Mouse (Mus musculus): ENCODE measurements around the gene Mpdz. TPM values are rescaled to one million over a fixed set of nuclear protein-coding genes. Genes with fewer than 3 reads are reported as not detected.

The Mpdz gene
- polyA plus RNA-seq, 1 experiment: 2.0 TPM

- no peak for DNase-seq (ENCODE audit: low read depth in 1 of 2, low spot score in 2 of 2)
Observed at GRCm38 (mm10) chr4:81275957-81276715, 166.5 kb downstream of the Mpdz start.

GRCm38 (mm10) chr4:81273067-81273466 lies 169.5 kb downstream of the Mpdz start:
- Histone ChIP-seq H3K4me1 (ENCODE audit: control insufficient read depth, insufficient read depth, insufficient read length) (no peaks in the 10 kb centered on the region), H3K27ac (ENCODE audit: insufficient read depth, low read length) (no peak overlapping the region), H3K27me3 (ENCODE audit: control insufficient read depth, insufficient read depth, low read length) (no peaks in the 10 kb centered on the region), H3K36me3 (ENCODE audit: control insufficient read depth, insufficient read depth, low read length) (no peaks in the 10 kb centered on the region), H3K4me3 (ENCODE audit: extremely low read depth, insufficient read depth, insufficient read length) (no peak overlapping the region)
- TF ChIP-seq CTCF (IDR thresholded peaks at IDR 0.05; ENCODE audit: extremely low read depth, insufficient read depth, insufficient read length, insufficient replicate concordance) (no peak), POLR2A (IDR thresholded peaks at IDR 0.05; ENCODE audit: low read depth, low read length) (no peak)
- 90% methylated on average over 2 of the region's 2 CpGs for WGBS
- no peak for DNase-seq (ENCODE audit: low read depth in 1 of 2, low spot score in 2 of 2)

More at GRCm38 (mm10) chr4:81275957-81276715, 166.5 kb downstream of the Mpdz start:
- H3K36me3 ChIP-seq (ENCODE audit: control insufficient read depth, insufficient read depth, low read length): no peaks in the 10 kb centered on the region
- no peaks in the 10 kb centered on the region for H3K27me3 ChIP-seq (ENCODE audit: control insufficient read depth, insufficient read depth, low read length)
- 71% methylated on average over 6 of the region's 6 CpGs for WGBS
- TF ChIP-seq POLR2A (IDR thresholded peaks at IDR 0.05; ENCODE audit: low read depth, low read length): no peak
- no peak for TF ChIP-seq CTCF (IDR thresholded peaks at IDR 0.05; ENCODE audit: extremely low read depth, insufficient read depth, insufficient read length, insufficient replicate concordance)
- no peaks in the 10 kb centered on the region for H3K4me1 ChIP-seq (ENCODE audit: control insufficient read depth, insufficient read depth, insufficient read length)
- H3K27ac ChIP-seq (ENCODE audit: insufficient read depth, low read length): no peak overlapping the region
- H3K4me3 ChIP-seq (ENCODE audit: extremely low read depth, insufficient read depth, insufficient read length): no peak overlapping the region

- TF ChIP-seq CTCF (IDR thresholded peaks at IDR 0.05; ENCODE audit: extremely low read depth, insufficient read depth, insufficient read length, insufficient replicate concordance): no peak
- TF ChIP-seq POLR2A (IDR thresholded peaks at IDR 0.05; ENCODE audit: low read depth, low read length): no peak
- Histone ChIP-seq H3K36me3 (ENCODE audit: control insufficient read depth, insufficient read depth, low read length) (no peaks in the 10 kb centered on the region), H3K27me3 (ENCODE audit: control insufficient read depth, insufficient read depth, low read length) (no peaks in the 10 kb centered on the region), H3K4me1 (ENCODE audit: control insufficient read depth, insufficient read depth, insufficient read length) (no peaks in the 10 kb centered on the region), H3K4me3 (ENCODE audit: extremely low read depth, insufficient read depth, insufficient read length) (no peak overlapping the region), H3K27ac (ENCODE audit: insufficient read depth, low read length) (no peak overlapping the region)
- DNase-seq (ENCODE audit: low read depth in 1 of 2, low spot score in 2 of 2): no peak
- WGBS: 88% methylated on average over 6 of the region's 6 CpGs
Observed at GRCm38 (mm10) chr4:81252859-81253780, 189.5 kb downstream of the Mpdz start.

- H3K4me3 ChIP-seq (ENCODE audit: extremely low read depth, insufficient read depth, insufficient read length): no peak overlapping the region
- H3K4me1 ChIP-seq (ENCODE audit: control insufficient read depth, insufficient read depth, insufficient read length): no peaks in the 10 kb centered on the region
- 88% methylated on average over 1 of the region's 1 CpGs for WGBS
- no peak overlapping the region for H3K27ac ChIP-seq (ENCODE audit: insufficient read depth, low read length)
- TF ChIP-seq POLR2A (IDR thresholded peaks at IDR 0.05; ENCODE audit: low read depth, low read length) (no peak), CTCF (IDR thresholded peaks at IDR 0.05; ENCODE audit: extremely low read depth, insufficient read depth, insufficient read length, insufficient replicate concordance) (no peak)
- H3K36me3 ChIP-seq (ENCODE audit: control insufficient read depth, insufficient read depth, low read length): no peaks in the 10 kb centered on the region
- no peaks in the 10 kb centered on the region for H3K27me3 ChIP-seq (ENCODE audit: control insufficient read depth, insufficient read depth, low read length)
- DNase-seq (ENCODE audit: low read depth in 1 of 2, low spot score in 2 of 2): no peak
Observed at GRCm38 (mm10) chr4:81252334-81252733, 190.3 kb downstream of the Mpdz start.

- H3K36me3 ChIP-seq (ENCODE audit: control insufficient read depth, insufficient read depth, low read length): no peaks in the 10 kb centered on the region
- no peak overlapping the region for H3K27ac ChIP-seq (ENCODE audit: insufficient read depth, low read length)
- H3K4me1 ChIP-seq (ENCODE audit: control insufficient read depth, insufficient read depth, insufficient read length): no peaks in the 10 kb centered on the region
- no peak for DNase-seq (ENCODE audit: low read depth in 1 of 2, low spot score in 2 of 2)
- 27% methylated on average over 5 of the region's 5 CpGs for WGBS
- no peak overlapping the region for H3K4me3 ChIP-seq (ENCODE audit: extremely low read depth, insufficient read depth, insufficient read length)
- H3K27me3 ChIP-seq (ENCODE audit: control insufficient read depth, insufficient read depth, low read length): no peaks in the 10 kb centered on the region
- peak; percentile 3; the same call in 1 of the 2 replicates for TF ChIP-seq CTCF (IDR thresholded peaks at IDR 0.05; ENCODE audit: extremely low read depth, insufficient read depth, insufficient read length, insufficient replicate concordance)
- TF ChIP-seq POLR2A (IDR thresholded peaks at IDR 0.05; ENCODE audit: low read depth, low read length): no peak
Observed at GRCm38 (mm10) chr4:81251934-81252333, 190.7 kb downstream of the Mpdz start.

- Histone ChIP-seq H3K27me3 (ENCODE audit: control insufficient read depth, insufficient read depth, low read length) (no peaks in the 10 kb centered on the region), H3K4me3 (ENCODE audit: extremely low read depth, insufficient read depth, insufficient read length) (no peak overlapping the region), H3K4me1 (ENCODE audit: control insufficient read depth, insufficient read depth, insufficient read length) (no peaks in the 10 kb centered on the region), H3K36me3 (ENCODE audit: control insufficient read depth, insufficient read depth, low read length) (no peaks in the 10 kb centered on the region), H3K27ac (ENCODE audit: insufficient read depth, low read length) (no peak overlapping the region)
- TF ChIP-seq CTCF (IDR thresholded peaks at IDR 0.05; ENCODE audit: extremely low read depth, insufficient read depth, insufficient read length, insufficient replicate concordance) (no peak), POLR2A (IDR thresholded peaks at IDR 0.05; ENCODE audit: low read depth, low read length) (no peak)
- 47% methylated on average over 2 of the region's 2 CpGs for WGBS
- no peak for DNase-seq (ENCODE audit: low read depth in 1 of 2, low spot score in 2 of 2)
Observed at GRCm38 (mm10) chr4:81249245-81249644, 193.4 kb downstream of the Mpdz start.

Data from spleen, adult 2 months (tissue).